Mouse (Mus musculus): ENCODE data around the gene Tada1.

Tada1 gene

DNA sequence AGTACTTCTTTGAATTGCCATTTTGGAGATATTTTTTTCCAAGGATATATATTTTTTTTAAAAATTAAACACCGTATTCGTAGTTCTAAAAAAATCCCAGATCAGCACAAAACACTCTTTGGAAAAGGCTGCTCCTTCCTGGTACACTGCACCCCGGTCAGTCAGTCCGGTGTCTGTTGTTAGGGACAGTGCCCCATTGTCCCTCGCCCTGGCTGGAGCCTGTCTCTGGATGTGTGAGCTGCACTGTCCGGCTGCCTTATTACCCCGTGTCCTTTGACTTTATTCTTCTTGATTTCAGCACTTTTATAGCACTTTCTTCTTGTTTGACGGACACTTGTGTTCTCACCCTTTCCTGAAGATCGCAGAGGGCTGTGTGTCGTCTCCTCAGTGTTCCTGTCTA, 5.7 kb downstream of the Tada1 start:
- no peak for DNase-seq (ENCODE audit: inconsistent ontology term)

DNA sequence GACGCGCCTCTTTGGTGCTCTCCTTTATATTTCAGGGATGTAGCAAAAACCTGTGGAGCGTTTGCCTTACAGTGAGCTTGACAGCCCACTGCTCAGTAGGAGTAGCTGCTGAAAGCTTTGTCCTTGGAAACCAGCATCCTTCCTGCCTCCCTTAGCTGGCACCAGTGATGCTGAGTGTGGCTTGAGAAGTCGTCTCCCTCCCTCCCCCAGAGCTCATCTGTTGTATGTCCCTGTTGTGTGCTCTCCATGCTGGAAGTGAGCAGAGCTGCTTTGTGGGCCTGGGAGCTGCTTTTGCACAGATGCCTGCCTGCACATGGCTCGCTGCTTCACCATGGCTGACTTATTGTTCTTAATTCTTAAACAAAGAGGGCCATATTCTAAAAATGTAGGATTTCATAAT, 6.5 kb downstream of the Tada1 start:
- no peak for DNase-seq (ENCODE audit: inconsistent ontology term)

DNA sequence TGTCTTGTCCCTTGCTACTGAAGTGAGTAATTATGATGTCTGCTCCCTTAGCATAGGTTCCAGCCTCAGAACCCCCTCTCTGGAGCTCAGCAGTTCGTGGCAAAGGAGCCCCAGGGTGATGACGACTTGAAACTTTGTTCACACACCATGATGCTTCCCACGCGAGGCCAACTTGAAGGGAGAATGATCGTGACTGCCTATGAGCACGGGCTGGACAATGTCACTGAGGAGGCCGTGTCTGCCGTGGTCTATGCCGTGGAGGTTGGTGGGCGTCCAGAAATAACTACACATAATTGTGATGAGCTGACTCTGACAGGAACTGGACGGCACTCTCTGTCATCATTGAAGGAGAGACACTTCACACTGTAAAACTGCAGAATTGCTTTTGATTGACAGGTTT, 9.6 kb downstream of the Tada1 start:
- no peak for DNase-seq (ENCODE audit: inconsistent ontology term)

DNA sequence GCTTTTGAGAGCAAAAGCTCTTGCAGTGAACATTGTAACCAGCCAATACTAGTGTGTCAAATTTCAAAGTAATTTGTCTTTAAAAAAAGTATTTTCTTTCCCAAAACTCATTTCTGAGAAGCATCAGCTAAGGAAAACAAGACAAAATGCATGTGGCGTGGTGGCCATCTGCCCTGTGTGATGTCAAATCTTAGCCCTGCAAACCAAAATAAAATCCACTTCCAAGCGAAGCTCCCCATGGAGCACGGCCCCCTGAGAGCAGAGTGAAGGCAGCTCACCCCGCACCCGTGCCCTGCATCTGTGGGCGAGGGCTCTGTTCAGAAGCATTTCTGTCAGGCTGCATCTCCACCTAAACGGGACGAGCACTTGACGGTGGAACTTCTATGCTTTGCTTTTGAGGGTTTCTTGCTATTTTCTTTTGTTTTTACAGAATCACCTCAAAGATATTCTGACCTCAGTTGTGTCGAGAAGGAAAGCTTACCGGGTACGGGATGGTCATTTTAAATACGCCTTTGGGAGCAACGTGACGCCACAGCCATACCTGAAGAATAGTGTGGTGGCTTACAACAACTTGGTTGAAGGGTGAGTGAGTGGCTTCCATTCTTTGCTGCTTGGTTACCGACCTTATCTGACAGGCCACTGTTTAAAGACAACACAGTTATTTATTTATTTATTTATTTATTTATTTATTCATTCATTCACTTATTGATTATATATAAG, 10.7 kb downstream of the Tada1 start:
- DNase-seq (ENCODE audit: inconsistent ontology term), result no peak

DNA sequence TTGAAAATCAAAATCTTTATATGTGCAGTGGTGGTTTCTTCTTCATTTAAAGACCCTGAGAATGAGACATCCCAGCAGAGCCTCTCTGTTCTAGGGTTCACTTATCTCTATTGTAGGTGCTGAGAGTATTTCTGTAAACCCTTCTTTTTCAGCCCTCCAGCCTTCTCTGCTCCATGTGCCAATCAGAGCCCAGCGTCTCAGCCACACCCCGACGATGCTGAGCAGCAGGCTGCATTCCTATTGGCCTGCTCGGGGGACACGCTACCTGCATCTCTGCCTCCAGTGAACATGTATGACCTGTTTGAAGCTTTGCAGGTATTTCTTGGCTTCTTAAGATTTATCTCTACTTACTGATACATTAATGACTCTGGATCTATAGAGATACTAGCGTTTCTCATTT, 12.8 kb downstream of the Tada1 start:
- no peak for DNase-seq (ENCODE audit: inconsistent ontology term)

DNA sequence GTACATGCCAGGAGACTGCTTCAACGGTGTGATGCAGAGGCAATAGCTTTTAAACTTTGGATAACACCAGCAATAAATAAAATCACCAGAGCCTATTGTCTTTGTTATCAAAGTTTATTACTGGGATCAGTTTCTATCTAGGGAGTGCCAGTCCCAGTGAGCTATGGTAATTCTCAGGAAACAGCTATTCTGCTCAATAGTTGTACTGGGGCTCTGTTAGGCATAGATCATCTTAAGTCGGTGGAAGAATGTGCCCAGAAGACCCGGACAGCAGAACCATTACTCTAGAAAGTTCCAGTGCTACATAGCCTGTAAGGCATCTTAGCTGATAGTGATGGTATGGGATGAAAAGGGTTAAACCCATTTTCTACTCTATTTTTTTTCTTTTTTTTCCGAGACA, 15.9 kb downstream of the Tada1 start:
- DNase-seq (ENCODE audit: inconsistent ontology term), result no peak

DNA sequence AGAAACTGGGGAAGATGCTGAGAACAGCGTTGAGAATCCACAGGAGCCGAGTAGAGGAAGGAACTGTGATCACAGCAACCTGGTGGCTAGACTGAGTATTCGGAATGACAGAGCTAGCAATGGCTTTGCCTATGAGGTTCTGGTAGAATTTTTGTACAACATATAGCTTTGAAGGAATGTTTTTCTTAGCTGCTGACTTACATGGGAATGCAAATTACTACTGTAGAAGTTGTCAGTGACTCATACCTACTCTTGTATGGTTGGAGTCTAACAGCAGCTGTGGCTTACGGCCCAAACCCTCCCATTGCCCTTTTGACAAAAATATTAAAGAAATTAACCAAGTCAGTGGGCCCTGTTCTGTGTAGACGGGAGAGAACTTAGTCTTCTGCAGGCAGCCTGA, 16.8 kb downstream of the Tada1 start:
- DNase-seq (ENCODE audit: inconsistent ontology term), result no peak

DNA sequence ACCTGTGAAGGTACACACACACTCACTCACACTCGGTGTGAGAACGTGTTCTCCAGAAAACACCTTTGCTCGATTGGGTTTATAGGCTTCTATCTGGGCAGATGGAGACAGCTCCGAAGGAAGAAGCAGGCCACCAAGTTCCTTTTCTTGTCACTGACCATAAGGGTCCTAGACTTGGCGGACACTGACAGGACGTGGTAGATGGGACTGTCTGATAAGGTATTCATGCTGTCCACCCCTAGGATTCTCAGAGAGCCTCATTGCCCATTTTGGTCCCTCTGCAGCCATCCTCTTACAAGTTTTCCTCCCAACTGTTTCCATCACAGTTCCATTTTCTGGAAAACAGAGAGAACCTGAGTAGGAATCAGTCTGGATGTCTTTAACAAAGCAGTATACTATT, 17.5 kb downstream of the Tada1 start:
- no peak for DNase-seq (ENCODE audit: inconsistent ontology term)

DNA sequence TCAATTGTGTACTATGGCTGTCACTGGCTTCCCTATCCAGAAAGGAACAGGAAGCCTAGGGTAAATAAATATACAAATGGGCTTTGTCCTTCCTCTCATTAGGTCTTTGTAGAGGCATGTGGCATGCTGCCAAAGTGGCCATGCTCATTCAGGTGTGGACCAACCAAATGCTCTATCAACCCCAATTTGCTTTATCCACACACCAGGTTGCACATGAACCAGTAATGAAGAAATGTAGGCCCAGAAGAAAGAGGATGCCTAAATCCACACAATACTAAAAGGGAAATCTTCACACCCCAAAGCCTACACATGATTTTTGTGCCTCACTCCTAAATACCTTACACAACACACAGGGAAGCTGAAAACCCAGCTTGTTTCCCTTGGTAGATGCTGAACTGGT, 22.6 kb downstream of the Tada1 start:
- DNase-seq (ENCODE audit: inconsistent ontology term), result peak; percentile 42

DNA sequence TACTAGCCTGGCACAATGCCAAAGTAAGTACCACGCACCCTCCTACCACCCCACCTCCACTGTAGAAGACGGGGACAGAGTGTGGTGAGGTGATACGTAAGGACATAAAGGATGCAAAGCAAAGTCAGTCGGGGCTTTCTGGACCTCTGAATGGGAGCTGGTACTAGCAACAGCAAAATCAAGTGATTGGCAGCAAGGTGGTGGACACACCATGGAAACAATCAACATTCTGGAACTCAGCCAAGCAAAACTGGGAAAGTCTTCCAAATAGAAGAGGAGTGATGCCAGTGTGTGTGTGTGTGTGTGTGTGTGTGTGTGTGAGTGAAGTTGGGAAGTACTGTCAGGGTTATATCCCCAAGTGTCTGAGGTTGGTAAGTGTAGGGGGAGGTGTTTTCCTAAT, 23.1 kb downstream of the Tada1 start:
- DNase-seq (ENCODE audit: inconsistent ontology term), result peak; percentile 59

DNA sequence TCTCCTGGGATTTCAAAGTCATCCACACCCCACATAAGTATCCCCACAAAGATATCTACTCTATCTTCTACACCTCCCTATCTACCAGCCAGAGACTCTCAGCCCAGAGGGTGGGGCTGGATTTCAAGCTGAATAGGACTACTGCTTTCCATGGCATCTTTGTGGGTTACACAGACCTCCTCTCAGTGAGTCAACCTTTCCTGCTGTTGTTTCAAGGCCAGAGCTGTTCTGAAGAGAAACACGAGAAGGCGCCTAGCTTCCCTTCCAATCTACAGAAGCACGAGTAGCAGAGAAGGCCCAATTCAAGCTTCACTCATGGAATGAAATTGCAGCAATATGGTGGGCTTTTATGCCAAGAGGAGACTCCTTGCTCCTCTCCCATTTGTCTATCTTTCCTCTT, 24.9 kb downstream of the Tada1 start:
- no peak for DNase-seq (ENCODE audit: inconsistent ontology term)

DNA sequence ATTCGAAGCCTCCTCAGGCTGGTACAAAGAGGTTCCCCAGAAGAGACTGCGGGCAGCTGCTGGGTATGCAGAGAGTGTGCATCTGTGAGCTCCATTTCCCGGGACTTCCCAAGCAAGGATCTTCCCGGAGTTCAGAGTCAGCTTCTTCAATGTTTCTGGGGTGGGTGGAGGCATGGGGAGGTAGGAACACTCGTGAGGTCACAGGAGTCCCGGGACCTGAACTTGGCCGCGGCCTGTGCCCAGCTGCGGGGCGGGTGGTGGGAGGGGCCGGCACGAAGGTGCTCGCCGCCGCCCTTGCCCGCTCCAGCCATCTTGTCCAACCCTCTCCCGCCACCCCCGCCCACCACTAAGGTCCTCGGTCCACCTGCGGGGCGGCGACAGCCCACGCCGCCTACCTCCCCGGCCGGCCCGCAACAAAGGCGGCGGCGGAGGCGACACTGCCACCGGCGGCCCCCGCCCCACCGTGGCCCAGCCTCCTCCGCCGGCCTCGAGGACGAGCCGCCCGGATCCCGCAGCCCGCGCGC, 30.3 kb downstream of the Tada1 start:
- DNase-seq (ENCODE audit: inconsistent ontology term), result peak; percentile 67

DNA sequence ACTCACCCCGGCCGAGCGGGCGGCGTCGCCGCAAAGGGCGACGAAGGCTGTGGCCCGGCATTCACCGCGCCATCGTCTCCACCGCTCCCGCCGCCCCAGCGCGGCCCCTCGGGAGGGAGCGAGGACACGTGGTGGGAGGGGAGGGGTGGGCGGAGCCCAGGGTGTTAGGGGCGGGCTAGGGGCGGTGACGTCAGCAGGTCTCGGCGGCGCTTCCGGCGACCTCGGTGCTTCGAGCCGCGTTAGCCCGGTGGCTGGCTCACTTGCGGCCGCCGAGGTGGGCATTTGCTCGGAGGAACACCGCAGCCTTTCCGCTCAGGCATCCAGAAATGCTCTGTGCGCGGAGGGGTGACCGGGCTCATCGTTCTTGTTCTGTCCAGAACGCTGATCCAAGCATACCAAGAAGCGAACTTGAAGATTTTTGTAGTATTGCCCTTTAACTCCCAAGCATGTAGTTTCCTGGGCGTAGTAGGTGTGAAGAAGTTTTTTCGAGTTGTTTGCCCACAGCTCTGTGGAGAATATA, 30.9 kb downstream of the Tada1 start, which contains the start of gene Pogk:
Gene Pogk, minus strand, starts transcription at position 163 of the 520 bp plus-strand sequence.
- DNase-seq (ENCODE audit: inconsistent ontology term), result peak; percentile 93

DNA sequence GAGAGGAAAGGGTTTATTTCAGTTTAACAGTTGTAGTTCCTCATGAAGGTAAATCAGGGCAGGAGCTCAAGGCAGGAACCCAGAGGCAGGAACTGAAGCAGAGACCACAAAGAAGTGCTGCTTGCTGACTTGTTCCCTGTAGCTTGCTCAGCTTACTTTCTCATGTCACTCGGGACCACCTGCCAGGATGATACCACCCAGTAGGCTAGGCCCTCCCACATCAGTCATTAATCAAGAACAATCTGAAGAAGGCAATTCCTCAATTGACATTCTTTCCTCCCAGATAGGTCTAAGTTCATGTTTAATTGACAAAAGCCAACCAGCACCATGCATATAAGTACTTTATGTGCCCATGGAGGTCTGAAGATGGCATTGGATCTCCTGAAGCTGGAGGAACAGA, 32.6 kb downstream of the Tada1 start:
- no peak for DNase-seq (ENCODE audit: inconsistent ontology term)

DNA sequence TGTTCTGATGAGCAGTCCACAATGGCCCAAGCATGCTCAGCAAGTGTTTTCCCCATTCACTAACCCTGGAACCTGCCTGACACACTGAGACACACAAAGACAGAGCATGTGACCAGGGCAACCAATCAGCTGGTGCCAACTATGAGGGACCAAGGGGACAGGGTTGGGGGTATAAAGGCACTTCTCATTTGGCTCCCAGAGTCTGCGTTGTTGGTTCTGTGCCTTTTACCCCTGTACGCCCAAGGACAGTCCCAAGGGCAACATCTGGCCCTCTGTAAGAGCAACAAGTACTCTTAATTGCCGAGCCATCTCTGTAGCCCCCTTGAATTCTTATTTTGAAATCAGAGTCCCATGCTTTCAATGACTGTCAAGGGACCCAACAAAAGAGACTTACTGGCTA, 33.4 kb downstream of the Tada1 start:
- DNase-seq (ENCODE audit: inconsistent ontology term), result no peak

DNA sequence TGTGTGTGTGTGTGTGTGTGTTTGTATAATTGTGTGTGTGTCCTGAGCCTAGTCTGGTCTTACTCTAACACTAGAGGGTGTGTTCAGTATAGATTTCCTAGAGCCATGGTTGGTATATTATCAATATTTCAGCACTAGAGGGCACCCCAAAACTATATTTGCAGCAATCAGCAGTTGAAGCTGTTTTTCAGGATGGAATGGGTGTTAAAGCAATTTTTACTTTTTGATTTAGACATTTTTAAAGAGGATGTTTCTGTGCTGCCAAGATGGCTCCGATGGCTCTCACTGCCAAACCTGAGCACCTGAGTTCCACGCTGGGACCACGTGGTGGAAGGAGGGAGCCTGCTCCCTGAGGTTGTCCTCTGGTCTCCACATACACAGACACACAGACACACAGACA, 50.2 kb downstream of the Tada1 start:
- peak; percentile 26 for DNase-seq (ENCODE audit: inconsistent ontology term)

DNA sequence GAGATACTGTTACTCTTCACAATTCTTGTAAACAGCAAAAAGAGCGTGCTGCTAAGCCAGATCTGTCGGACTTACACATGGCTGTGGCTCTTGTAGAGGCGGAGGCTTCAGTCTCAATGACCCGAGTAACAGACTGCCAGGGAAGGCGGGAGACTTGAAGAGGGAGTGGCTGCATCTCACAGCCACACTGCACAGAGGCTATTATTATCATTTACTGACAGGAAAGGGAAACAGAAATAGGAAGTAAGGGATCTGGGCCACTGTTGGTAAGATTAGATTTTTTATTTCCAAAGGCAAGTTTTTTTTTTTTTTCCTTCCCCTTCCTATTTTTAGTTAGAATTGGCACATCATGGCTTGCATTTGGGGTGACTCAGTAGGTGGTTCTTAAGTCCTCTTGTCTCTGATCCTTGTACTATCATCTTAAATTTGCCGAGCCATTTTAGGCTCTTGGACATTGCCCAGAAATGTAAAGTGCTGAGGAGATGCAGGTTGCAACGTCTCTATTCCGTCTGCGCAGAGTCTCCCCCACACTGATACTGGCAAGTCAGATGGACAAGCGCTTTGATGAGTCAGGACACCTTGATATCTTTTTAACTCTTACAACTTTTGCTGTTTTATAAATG, 51.0 kb downstream of the Tada1 start:
- no peak for DNase-seq (ENCODE audit: inconsistent ontology term)

DNA sequence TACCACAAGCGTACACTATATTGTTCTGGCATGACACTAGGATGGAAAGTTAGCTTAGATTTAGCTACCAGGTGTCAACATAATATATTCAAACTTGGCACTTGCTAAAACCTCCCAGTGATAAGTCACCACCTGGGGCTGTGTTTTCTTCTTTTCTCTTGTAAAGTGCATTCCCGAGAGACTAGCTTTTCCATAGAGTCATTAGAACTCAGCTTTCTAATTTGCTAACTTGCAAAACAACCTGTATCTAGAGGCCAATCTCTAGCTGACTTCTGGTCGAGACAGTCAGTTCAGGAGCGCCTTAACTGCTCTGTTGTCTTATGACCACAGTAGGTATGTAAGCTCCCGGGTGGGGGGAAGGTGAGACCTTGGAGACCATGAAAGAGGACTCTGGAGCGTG, 60.5 kb downstream of the Tada1 start:
- DNase-seq (ENCODE audit: inconsistent ontology term), result no peak

DNA sequence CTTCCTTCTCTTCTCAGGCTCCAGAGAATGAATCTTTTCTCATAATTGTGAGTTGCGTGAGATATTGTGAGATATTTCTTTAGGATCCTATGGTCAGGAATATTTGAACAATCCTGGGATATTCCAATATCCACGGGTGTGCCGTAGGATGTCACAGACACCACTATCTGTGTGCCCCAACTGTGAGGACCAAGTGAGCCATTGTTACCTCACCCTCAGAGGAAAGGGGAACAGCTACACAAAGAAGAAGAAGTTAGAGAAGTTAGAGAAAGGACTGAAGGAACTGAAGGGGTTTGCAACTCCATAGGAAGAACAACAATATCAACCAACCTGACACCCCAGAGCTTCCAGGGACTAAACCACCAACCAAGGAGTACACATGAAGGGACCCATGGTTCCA, 63.1 kb downstream of the Tada1 start:
- no peak for DNase-seq (ENCODE audit: inconsistent ontology term)

Data from Muller cell, postnatal 12 days (primary cell).